Mouse (Mus musculus): Measurements from ENCODE around the gene Bcl2l2. TPM values are rescaled to one million over a fixed set of nuclear protein-coding genes. Genes with fewer than 3 reads are reported as not detected.

Bcl2l2 gene
- polyA plus RNA-seq (2017; shearing (Covaris generic)) = 1 to 10 TPM; 1.3 to 2.7 TPM

- peak; percentile 54 for ATAC-seq
Measured at GRCm38 (mm10) chr14:54883154-54884021, at the start of gene Bcl2l2, which contains the start of gene Gm20521. TSS of gene Bcl2l2 (plus strand) at chr14:54883377. TSS of gene Gm20521 (plus strand) at chr14:54883441.

- ATAC-seq = no peak
Measured at GRCm38 (mm10) chr14:54843461-54843860, 39.7 kb upstream of the Bcl2l2 start.

GRCm38 (mm10) chr14:54855726-54856125 lies 27.5 kb upstream of the Bcl2l2 start:
- no peak for ATAC-seq

GRCm38 (mm10) chr14:54856703-54857102 lies 26.5 kb upstream of the Bcl2l2 start:
- no peak for ATAC-seq

GRCm38 (mm10) chr14:54857891-54858290 lies 25.3 kb upstream of the Bcl2l2 start:
- ATAC-seq = no peak

- no peak for ATAC-seq
Measured at GRCm38 (mm10) chr14:54860511-54860910, 22.7 kb upstream of the Bcl2l2 start.

GRCm38 (mm10) chr14:54863501-54864312 lies 19.5 kb upstream of the Bcl2l2 start:
- peak; percentile 90 for ATAC-seq

GRCm38 (mm10) chr14:54864313-54865036 lies 18.7 kb upstream of the Bcl2l2 start:
- peak; percentile 58 for ATAC-seq

- no peak for ATAC-seq
Measured at GRCm38 (mm10) chr14:54865626-54866025, 17.6 kb upstream of the Bcl2l2 start.

GRCm38 (mm10) chr14:54866268-54866667 lies 16.9 kb upstream of the Bcl2l2 start:
- ATAC-seq = no peak

- ATAC-seq = no peak
Measured at GRCm38 (mm10) chr14:54866936-54867335, 16.2 kb upstream of the Bcl2l2 start.

- ATAC-seq = no peak
Measured at GRCm38 (mm10) chr14:54868026-54868425, 15.2 kb upstream of the Bcl2l2 start.

- ATAC-seq = no peak
Measured at GRCm38 (mm10) chr14:54870861-54871260, 12.3 kb upstream of the Bcl2l2 start, which contains the start of gene Homez. TSS of gene Homez (minus strand) at chr14:54870961.

GRCm38 (mm10) chr14:54874165-54874564 lies 9.0 kb upstream of the Bcl2l2 start:
- ATAC-seq = no peak

GRCm38 (mm10) chr14:54875844-54876538 lies 7.2 kb upstream of the Bcl2l2 start:
- ATAC-seq = peak; percentile 55

GRCm38 (mm10) chr14:54876539-54877047 lies 6.6 kb upstream of the Bcl2l2 start:
- ATAC-seq = peak; percentile 77

GRCm38 (mm10) chr14:54877048-54877715 lies 6.0 kb upstream of the Bcl2l2 start, which contains the start of gene Ppp1r3e:
TSS of gene Ppp1r3e (minus strand) at chr14:54877550.
- ATAC-seq = peak; percentile 63

GRCm38 (mm10) chr14:54884022-54884712 lies 990 bp downstream of the Bcl2l2 start:
- peak; percentile 63 for ATAC-seq

GRCm38 (mm10) chr14:54885309-54885708 lies 2.1 kb downstream of the Bcl2l2 start:
- ATAC-seq = no peak

GRCm38 (mm10) chr14:54892200-54892599 lies 9.0 kb downstream of the Bcl2l2 start, which contains the start of gene Pabpn1:
TSS of gene Pabpn1 (plus strand) at chr14:54892500.
- ATAC-seq = no peak

Measured in CD4-positive, CD25-positive, alpha-beta regulatory T cell, adult 4 months (primary cell).